Mouse (Mus musculus): ENCODE data around the gene Stx5a.

- no peak for TF ChIP-seq E2F4 (IDR thresholded peaks at IDR 0.05; ENCODE audit: insufficient read depth)
- TF ChIP-seq USF1 (IDR thresholded peaks at IDR 0.05; ENCODE audit: low read depth) = no peak
- TF ChIP-seq POLR2A (IDR thresholded peaks at IDR 0.05; ENCODE audit: insufficient read length, low read depth) = no peak
- TF ChIP-seq MAX (IDR thresholded peaks at IDR 0.05; ENCODE audit: low read depth) = no peak
These were observed 29.0 kb upstream of the Stx5a start for GRCm38 (mm10) chr19:8711949-8712869.
